Mouse (Mus musculus): Measurements from ENCODE around the gene Gsto1.
"Not testable (repeated sequence)": the region's sequence is repeated elsewhere in the genome, so short reads cannot be mapped to it uniquely, and the experiment has no call there.

Gene Gsto1

GRCm38 (mm10) chr19:47854796-47855783 is at the start of gene Gsto1:
TSS of gene Gsto1 (plus strand) at chr19:47854970.
- DNase-seq (ENCODE audit: low read depth), result peak; percentile 67

DNA sequence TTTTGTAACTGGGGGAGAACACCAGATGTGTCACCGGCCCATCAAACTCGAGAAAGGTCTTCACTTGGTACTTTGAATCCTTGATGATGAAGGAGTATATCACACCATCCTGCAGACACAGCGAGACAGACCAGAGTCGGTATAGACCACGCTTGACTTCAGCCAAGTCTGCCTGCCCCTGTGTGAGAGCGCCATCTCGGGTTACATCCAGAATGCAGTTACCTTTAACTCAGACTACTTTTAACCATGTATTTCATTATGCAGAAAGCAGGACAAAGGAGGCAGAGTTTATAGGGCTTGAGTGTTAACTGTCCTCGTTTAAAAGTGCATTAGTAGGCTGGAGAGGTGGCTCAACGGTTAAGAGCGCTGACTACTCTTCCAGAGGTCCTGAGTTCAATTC is 42.7 kb upstream of the Gsto1 start:
- DNase-seq (ENCODE audit: low read depth), result no peak

DNA sequence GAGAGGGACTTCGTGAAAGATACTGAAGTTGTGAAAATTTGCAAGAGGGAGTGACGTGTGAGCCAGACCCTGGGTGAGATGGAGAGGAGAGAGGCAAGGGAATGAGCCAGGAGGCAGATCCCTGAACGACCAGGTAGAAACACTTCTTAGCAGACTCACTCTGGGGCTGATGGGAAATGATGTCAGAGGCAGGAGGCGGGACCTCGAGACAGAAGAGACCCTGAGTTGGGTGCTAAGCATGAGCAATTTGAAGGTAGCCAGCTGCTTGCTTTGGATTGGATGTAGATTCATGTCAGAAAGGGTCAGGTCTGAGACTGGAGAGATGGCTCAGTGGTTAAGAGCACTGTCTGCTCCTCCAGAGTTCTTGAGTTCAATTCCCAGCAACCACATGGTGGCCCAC is 40.0 kb upstream of the Gsto1 start:
- DNase-seq (ENCODE audit: low read depth), result no peak

DNA sequence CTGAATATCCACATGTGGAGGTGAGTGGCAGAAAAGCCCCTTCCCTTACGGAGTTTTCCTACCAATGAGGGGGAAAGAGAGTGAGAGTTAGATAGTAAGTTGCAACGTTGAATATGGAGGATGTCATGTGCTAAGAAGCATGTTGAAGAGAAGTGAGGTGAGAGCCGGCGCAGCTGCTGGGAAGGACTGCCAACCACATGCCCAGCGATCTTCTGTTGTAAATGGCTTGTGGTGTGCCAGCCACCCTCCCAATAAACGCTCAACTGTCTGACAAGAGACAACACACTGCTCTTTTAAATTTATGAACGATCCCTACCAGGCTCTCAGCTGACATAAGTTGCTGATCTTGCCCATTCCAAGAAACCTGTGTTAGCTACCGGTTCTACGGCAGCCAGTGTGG is 37.1 kb upstream of the Gsto1 start:
- DNase-seq (ENCODE audit: low read depth), result no peak

GRCm38 (mm10) chr19:47820832-47821493 is 33.8 kb upstream of the Gsto1 start:
- DNase-seq (ENCODE audit: low read depth), result peak; percentile 44

GRCm38 (mm10) chr19:47821494-47821872 is 33.3 kb upstream of the Gsto1 start:
- DNase-seq (ENCODE audit: low read depth), result no peak

- no peak for DNase-seq (ENCODE audit: low read depth)
Measured at GRCm38 (mm10) chr19:47822143-47822796, 32.5 kb upstream of the Gsto1 start.

GRCm38 (mm10) chr19:47824026-47824425 is 30.7 kb upstream of the Gsto1 start:
- DNase-seq (ENCODE audit: low read depth), result no peak

DNA sequence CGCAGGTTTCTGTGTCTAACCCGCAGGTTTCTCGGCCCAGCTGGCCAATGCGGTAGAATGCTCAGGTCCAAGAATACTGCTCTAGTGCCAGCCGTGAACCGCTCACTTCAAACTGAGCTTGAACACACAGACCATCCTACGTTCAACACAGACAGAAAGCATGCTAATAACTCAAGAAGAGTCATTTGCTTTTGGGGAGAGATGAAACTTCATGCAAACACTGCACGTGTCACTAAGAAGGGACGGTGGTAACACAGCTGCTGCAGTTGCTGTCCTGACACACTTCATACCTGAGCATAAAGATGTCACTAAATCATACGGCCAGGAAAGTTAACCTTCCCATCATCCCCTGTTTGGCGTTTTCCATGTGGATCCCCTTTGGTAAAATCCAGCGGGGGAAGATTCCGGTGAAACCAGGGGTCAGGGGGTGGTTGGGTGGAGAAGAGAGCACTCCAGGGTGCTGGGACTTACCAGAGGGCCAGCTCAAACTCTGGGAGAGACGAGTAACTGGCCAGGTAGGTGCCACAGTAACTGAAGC is 24.8 kb upstream of the Gsto1 start:
- DNase-seq (ENCODE audit: low read depth), result no peak

DNA sequence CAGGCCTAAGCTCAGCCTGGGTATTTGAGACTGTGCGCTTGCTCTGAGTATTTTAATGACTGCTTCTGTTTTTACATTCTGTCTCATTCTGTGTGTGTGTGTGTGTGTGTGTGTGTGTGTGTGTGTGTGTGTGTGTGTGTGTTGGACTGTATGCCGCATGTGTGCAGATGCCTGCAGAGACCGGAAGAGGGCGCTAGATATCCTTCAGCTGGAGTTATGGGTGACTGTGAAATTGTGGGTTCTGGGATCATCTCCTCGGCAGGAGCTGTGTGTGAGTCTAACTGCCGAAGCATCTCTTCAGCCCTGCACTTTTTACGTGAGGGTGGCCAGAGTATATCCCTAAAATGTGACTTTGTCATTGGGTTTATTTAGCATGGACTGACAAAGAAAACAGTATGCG is 23.7 kb upstream of the Gsto1 start:
- no peak for DNase-seq (ENCODE audit: low read depth)

DNA sequence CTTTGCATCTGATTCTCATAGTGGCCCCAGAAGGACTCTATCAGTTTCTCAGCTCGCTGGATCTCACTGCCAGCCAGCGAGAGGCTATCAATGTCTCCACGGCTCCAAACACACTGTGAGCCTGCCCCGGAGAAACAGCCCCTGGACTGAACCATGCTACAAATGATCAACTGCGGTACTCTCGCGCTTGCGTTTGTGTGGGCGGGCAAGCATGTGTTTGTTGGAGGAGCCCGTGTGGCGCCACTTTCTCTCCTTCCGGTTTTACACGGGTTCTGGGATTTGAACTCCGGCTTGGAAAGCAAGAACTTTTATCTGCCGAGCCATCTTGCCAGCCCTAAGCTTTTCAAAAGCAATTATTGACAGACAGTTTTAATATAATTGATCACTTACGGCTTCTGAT is 22.5 kb upstream of the Gsto1 start:
- no peak for DNase-seq (ENCODE audit: low read depth)

GRCm38 (mm10) chr19:47834614-47835013 is 20.2 kb upstream of the Gsto1 start:
- no peak for DNase-seq (ENCODE audit: low read depth)

GRCm38 (mm10) chr19:47835776-47836175 is 19.0 kb upstream of the Gsto1 start:
- no peak for DNase-seq (ENCODE audit: low read depth)

- peak; percentile 31 for DNase-seq (ENCODE audit: low read depth)
Measured at GRCm38 (mm10) chr19:47836701-47837526, 17.9 kb upstream of the Gsto1 start.

- DNase-seq (ENCODE audit: low read depth), result no peak
Measured at GRCm38 (mm10) chr19:47837527-47837901, 17.3 kb upstream of the Gsto1 start.

DNA sequence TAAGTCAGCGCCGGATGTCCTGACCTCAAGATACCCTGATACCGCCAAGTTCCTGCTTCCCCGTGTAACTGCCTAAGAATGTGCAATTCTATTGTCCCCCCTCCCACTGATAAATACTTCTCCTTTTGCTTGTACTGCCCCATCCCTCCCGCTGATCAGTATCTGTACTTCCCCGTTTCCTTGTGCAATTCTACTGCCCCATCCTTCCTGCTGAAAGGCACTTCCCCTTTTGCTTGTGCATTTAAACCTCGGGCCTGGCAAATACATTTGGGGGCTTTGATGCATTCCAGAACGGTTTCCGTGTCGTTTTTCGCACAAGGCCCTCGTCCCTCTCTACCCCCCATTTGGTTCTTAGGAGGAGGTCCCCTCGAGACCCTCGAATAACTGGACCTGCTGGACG is 13.5 kb upstream of the Gsto1 start:
- not testable (repeated sequence) for DNase-seq (ENCODE audit: low read depth)

DNA sequence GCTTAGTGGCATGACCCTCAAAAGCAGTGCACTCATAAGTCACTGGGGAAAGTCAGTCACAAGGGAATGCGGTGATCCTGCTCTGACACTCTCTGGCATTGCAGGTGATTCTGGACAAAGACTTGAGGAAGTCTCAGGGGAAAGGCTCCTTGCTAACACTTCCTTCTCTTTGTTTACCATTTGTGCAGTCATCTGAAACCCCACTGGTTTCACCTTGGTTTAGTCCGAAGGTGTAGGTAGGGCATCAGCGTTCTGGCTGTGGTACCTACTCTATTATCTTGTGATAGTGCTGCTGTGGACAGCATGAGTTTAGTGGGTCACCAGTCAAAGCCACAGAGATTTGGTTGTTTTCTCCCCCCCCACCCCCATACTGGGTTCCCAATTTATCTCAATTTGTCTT is 5.0 kb upstream of the Gsto1 start:
- DNase-seq (ENCODE audit: low read depth), result no peak

DNA sequence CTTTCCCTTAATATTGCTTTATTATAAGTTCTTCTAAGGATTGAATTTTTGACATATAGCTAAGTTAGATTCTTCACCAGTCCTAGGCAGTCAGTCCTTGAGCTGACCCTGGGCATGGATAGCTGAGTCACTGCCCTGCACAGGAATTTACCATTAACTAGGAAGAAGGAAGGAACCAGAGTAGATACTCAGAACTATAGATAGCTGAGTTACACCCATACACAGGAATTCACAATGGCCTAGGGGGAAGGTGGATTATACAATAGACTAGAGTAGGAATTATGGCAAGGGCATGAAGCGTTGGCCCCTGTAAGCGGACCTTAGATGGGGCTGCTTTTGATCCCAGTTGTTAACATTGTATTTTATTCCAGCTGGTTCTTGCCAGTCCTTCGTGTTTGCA is 2.6 kb upstream of the Gsto1 start:
- DNase-seq (ENCODE audit: low read depth), result not testable (repeated sequence)

DNA sequence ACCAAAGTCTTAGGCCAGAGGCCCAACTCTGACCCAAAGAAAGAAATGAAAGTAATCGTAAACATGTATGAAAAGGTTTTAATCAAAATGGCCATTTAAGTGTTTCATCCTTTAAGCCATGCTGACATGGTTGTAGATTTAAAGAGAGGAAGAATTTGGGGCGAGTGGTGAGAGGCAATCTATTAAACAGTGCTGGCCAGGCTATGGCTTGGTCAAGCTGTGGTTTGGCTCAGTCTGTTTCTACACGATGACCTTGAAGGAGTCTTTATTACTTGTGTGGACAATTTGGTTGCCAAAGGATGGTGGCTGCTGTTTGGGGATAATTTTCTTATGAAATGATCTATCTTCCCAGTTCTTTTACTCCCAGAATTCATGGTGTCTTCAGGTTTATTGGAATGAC is 1.7 kb upstream of the Gsto1 start:
- DNase-seq (ENCODE audit: low read depth), result no peak

- no peak for DNase-seq (ENCODE audit: low read depth)
Measured at GRCm38 (mm10) chr19:47853951-47854795, 597 bp upstream of the Gsto1 start.
